Mouse (Mus musculus): Measurements from ENCODE around the gene Gm13102.
"Not testable (repeated sequence)": the region's sequence is repeated elsewhere in the genome, so short reads cannot be mapped to it uniquely, and the experiment has no call there.

The Gm13102 gene

GRCm38 (mm10) chr4:144106174-144106573 is at the start of gene Gm13102:
TSS of gene Gm13102 (plus strand) at chr4:144106474.
- not testable (repeated sequence) for DNase-seq (ENCODE audit: low read depth, low spot score)

- DNase-seq (ENCODE audit: low read depth, low spot score) = not testable (repeated sequence)
Observed at GRCm38 (mm10) chr4:144058826-144059225, 47.4 kb upstream of the Gm13102 start, which contains the start of gene Pramel4. TSS of gene Pramel4 (plus strand) at chr4:144059126.
